Mouse (Mus musculus) mouse embryonic stem cell (cell line): ENCODE data around the gene Gm20388.

Experiments
- in situ Hi-C, 2 experiments: fragments of 300-500 bp; cut with MboI; formaldehyde crosslinking; loops; 1 replicate in 1 of 2; 3 replicates in 1 of 2; pipeline ENCODE4 v1.14.3; 2019 to 2020; ENCODE audit warnings: low sequenced_read_pairs in 2 of 2, low pct_unique_long_range_greater_than_20kb in 1 of 2, mixed read lengths in 1 of 2; ENCODE audit not compliant: unreplicated experiment in 1 of 2

The Gm20388 gene

GRCm38 (mm10) chr8:120379015-120379414, 468.4 kb downstream of the Gm20388 start:
- in situ Hi-C loops = no loop called here

DNA sequence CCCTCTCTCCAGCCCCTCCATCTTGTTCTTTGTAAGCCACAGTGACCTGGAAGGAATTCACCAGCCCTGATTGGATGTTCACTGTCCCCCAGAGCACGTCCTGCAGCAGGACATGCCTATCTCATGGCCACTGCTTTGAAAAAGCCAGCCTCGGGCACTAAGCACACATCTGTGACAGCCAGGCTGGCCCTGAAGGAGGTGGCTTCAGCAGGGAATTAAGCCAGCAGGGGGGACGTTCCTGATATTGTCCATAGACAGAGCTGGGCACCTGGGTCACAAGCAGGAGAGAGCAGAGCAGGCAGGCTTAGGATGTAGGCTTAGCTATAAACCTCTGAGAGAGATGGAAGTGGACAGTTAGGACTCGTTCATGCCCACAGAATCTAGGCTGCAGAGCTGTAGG, 471.2 kb downstream of the Gm20388 start:
- in situ Hi-C loops = no loop called here

DNA sequence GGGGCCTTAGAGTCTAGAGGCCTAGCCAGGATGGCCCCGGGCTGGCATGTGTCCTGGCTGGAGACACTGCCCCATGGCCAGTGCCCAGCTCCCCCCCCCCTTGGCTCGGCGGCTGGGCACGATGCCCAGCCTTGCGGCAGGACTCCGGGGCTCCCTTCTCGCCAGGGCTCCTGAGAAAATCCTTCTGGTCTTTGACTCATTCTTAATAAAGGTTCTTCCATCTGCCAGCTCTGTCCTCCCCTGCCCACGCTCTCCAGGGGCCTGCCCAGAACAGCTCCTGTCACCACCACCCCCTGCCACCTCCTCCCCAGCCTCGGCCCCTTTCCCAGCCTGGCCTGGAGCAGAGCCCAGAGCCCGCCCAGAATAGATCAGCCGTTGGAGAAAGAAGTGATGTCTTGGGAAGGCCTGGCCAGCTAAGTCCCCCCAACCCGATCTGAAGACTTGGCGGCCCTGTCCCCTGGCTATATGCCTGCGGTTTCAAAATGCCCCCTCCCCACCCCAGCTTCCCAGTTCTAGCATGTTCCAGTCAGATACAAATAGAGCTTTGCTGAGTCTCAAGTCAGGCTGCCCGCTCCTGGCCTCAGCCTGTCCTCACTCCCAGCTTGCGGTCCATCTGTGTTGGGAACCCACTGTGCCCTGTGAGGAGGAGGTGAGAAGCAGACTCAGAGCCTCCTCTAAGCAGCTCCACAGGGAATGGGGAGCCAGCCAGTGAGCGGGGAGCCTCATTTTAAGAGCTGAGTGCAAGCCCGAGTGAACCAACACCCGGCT, 472.0 kb downstream of the Gm20388 start:
- in situ Hi-C loops = no loop called here

- in situ Hi-C loops = no loop called here
These were observed 472.5 kb downstream of the Gm20388 start for GRCm38 (mm10) chr8:120383204-120383560.

DNA sequence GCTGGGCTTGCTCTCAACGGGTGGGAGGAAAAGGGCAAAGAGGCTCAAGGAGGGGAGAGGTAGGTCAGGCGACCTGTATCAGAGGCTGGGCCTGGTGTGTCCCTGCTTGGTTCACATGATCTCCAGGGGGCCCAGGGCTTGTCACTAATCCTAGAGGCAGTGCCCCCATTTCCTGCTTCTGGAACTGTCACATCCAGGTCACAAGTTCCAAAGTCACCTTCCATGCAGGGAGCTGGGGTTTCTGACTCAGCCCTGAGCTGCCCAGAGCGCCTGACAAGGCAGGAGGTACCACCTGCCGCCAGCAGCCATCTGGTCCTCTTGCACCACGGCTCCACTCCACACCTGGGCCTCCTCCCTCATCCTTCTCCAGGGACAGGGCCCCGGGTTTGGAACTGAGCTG, 473.1 kb downstream of the Gm20388 start:
- in situ Hi-C loops = no loop called here

- in situ Hi-C loops = no loop called here
These were observed 474.1 kb downstream of the Gm20388 start for GRCm38 (mm10) chr8:120384745-120385144.

GRCm38 (mm10) chr8:120388246-120388645, 477.6 kb downstream of the Gm20388 start:
- in situ Hi-C loops = no loop called here

DNA sequence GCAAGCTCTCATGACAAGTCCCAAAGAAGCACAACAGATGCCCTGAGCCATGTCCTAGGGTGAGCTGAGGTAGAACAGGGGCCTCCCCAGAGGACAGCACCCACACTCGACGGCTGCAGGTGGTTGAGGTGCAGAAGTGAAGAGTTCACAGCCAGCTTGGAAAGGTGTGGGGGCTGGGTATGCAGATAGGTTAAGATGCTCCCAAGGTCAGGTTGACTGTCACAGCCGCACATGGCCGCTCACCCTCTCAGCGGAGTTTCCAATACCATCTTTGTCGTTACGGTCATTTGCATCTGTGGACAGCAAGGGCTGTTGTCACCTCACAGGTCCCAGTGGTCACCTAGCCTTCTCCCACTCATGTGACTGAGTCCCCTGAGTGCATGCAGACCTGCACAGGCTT, 480.0 kb downstream of the Gm20388 start:
- in situ Hi-C loops = no loop called here

DNA sequence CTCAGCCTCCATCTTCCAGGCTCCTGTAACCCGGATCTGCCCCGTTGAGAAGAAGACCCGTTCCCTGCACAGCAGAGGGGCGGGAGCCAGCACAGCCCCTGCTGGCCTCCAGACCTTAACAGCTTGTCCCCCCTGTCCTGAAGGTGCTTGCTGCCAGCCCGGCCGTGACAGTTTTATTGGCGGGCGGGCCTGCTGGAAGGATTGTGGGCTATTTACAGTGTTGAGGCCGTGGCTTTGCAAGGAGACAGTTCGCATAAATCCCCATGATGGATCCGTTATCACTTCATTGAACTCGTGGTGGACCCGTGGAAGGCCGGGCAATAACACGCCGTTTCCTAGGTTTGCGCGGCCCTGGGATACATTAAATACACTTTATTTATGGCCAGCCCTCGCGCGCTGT, 481.2 kb downstream of the Gm20388 start:
- in situ Hi-C loops = no loop called here

- in situ Hi-C loops = no loop called here
These were observed 482.4 kb downstream of the Gm20388 start for GRCm38 (mm10) chr8:120393085-120393484.

- in situ Hi-C loops = no loop called here
These were observed 483.2 kb downstream of the Gm20388 start for GRCm38 (mm10) chr8:120393871-120394275.

- in situ Hi-C loops = no loop called here
These were observed 485.3 kb downstream of the Gm20388 start for GRCm38 (mm10) chr8:120395892-120396291.

DNA sequence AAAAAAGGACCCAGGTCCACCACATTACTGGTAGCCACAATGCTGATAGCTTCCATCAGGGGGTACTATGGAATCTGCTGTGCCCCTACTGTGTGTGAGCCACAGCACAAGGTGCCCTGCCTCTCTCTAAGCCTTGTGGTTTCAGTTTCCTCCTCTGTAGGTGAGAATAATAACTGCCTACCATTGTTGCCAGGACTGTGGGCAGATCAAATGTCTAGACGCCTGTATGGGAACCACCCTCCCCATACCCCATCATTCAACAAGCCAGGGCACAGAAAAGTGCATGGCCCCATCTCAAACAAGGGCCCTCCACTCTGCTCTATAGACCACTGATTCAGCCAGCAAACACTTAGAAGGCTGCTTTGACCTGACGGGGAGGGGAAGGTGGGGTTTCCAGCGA, 486.1 kb downstream of the Gm20388 start:
- in situ Hi-C loops = no loop called here

GRCm38 (mm10) chr8:120397444-120398411, 487.1 kb downstream of the Gm20388 start:
- in situ Hi-C loops = no loop called here

DNA sequence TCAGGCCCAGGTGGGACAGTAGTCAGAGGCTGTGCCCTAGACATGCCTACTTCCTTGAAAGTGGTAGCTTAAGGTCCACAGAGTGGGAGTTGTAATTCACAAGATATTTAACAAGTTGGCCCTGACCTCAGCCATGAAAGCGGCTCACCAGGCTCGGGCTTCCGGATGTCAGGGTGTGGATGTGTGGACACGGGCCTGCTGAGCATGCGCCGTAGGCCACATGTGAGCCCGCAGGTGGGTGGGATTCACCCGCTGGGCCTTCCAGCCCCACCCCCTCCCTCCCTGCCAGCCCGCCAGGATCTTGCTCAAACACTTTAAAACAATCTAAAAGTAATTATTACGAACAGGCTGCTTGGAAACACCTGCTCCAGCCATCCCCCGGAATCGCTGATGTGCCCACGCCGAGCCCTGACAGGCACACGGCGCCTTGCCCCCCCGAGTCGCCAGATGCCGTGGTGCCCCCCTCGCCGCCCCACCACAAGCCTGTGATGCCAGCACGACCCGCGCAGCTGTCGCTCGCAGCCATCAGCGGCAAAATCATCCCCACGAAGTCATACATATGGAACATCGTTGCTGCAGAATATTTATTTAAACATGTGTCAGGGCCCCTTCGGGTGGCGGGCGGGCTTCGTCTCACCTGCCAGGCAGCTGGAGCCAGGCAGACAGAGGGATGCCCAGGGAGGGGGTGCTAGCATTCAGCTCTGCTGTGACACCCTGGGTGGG, 488.7 kb downstream of the Gm20388 start:
- in situ Hi-C loops = no loop called here

- in situ Hi-C loops = no loop called here
These were observed 490.6 kb downstream of the Gm20388 start for GRCm38 (mm10) chr8:120401216-120401615.

- in situ Hi-C loops = no loop called here
These were observed 491.1 kb downstream of the Gm20388 start for GRCm38 (mm10) chr8:120401712-120402111.

DNA sequence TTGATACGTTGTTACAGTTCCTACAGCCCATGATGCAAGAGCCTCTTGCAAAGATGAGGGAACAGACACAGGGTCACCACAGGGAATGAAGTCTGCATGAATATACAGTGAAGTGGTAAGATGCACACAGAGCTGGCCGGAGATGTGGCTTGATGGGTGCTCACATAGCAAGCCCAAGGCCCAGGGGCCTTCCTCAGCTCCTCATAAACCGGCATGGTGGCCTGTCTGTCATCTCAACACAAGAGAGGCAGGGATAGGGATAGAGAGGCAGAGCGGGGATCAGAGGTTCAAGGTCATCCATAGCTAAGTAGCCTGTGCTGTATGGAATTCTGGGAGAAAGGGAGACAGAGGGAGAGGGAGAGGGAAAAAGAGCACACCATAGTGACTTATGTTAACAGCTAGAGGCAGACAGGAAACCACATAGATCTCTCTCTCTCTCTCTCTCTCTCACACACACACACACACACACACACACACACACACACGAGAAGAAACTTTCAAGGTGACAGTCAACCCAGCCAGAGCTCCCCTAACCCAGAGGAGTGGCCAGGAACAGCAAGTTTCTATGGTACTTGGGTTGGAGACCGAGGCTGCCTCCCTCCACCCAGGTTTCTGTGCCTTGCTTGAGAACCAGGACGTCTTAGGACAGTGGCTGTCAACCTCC, 493.1 kb downstream of the Gm20388 start:
- in situ Hi-C loops = no loop called here
